Mouse (Mus musculus) embryonic fibroblast, embryonic 13.5 days (primary cell): ENCODE results near the gene Lamp5.

ENCODE experiments used
- CTCF ChIP-seq: IDR thresholded peaks from 2 replicates; pipeline ENCODE4 v1.5.1; 2011; ENCODE audit warnings: mild to moderate bottlenecking, control low read depth, low read length, moderate library complexity, borderline replicate concordance; ENCODE audit not compliant: insufficient read depth
- POLR2A ChIP-seq: IDR thresholded peaks from 2 replicates; pipeline ENCODE4 v1.6.1; 2011; ENCODE audit warnings: low read depth, mild to moderate bottlenecking, control low read depth, low read length, moderate library complexity

GRCm38 (mm10) chr2:136109038-136109363, 57.0 kb downstream of the Lamp5 start:
- TF ChIP-seq POLR2A (no peak), CTCF (no peak)
